Comparison of ENCODE assay signal across 7 mouse cellular contexts in the genomic region with DNA sequence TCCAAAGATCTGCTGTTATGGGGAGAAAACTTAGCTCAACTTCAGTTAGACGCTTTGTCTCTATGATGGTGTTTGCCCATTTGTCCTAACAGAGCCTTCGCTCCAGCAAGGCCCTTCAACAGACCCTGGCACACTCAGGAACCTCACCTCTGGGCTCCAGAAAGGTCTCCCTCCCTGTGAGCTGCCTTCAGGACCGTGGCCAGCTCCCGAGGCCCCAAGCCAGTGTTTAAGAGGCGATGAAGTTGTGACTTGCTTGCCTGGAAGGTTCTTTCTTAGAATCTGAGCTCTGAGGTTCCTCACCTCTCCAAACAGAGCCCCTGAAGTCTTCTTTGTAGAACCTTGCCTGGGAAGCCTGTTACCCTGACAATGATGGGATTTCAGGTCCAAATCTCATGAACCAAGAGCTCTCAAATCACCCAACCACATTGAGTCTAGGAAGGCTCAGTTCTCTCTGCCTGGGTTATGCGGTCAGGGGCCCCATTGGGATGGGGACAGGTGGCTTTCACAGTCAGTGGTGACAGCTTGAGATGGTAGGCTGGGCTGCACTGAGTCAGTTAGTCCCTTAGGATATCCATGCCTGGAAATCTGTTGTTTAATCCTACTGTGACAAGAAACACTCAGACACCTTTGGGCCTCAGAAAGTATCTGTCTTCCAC. TPM values are rescaled to one million over a fixed set of nuclear protein-coding genes. Genes with fewer than 3 reads are reported as not detected.
DNase-seq lines count a peak whose midpoint lies in the region; ATAC-seq and TF ChIP-seq lines count a peak whose summit lies in the region.

No protein-coding gene starts in this region.

- H3K4me2 ChIP-seq in forebrain, postnatal 0 days (ENCODE audit: low read depth): peak overlapping the region; percentile 73
- no peak overlapping the region for H3K4me2 ChIP-seq in myocyte (ENCODE audit: low read depth)

- no peak overlapping the region for H3K4me3 ChIP-seq in lung, adult 2 months (replicated peaks; ENCODE audit: extremely low read depth, low read depth, low read length)
- peak overlapping the region; percentile 73 for H3K4me3 ChIP-seq in forebrain, postnatal 0 days (ENCODE audit: low read depth, low read length)
- H3K4me3 ChIP-seq in myocyte: no peak overlapping the region

- no peak overlapping the region for H3ac ChIP-seq in myocyte (ENCODE audit: control insufficient read depth, insufficient read length)

- no peaks in the 10 kb centered on the region for H3K36me3 ChIP-seq in forebrain, postnatal 0 days (ENCODE audit: insufficient read depth)
- no peaks in the 10 kb centered on the region for H3K36me3 ChIP-seq in myocyte (ENCODE audit: control insufficient read depth, insufficient read depth)

- no peaks in the 10 kb centered on the region for H3K9me3 ChIP-seq in forebrain, postnatal 0 days (ENCODE audit: low read length)

- no peak for TF ChIP-seq CTCF in lung, adult 2 months (IDR thresholded peaks at IDR 0.05; ENCODE audit: insufficient read depth, low read length)
- TF ChIP-seq CTCF in forebrain, postnatal 0 days (IDR thresholded peaks at IDR 0.05; ENCODE audit: low read depth): no peak

- H3K9ac ChIP-seq in forebrain, postnatal 0 days: peak overlapping the region; percentile 86; the same call in 1 of the 2 replicates

- no peak for ATAC-seq in forebrain, postnatal 0 days
- no peak for ATAC-seq in megakaryocyte, adult 5-6 weeks (ENCODE audit: poor library complexity, severe bottlenecking)

- H3K79me2 ChIP-seq in myocyte (ENCODE audit: control insufficient read depth, insufficient read depth): no peaks in the 10 kb centered on the region

- no peak overlapping the region for H3K27ac ChIP-seq in forebrain, postnatal 0 days (ENCODE audit: low read depth, low read length)

- 48% methylated on average over 6 of the region's 6 CpGs for WGBS in lung, adult 2 months
- 42% methylated on average over 6 of the region's 6 CpGs for WGBS in forebrain, postnatal 0 days

- peak; percentile 39 for DNase-seq in lung, postnatal 10 days
- DNase-seq in lung, adult 2 months: no peak
- DNase-seq in c-Kit-positive CD71-negative TER-119-negative erythroid progenitor cells, embryonic 14.5 days (ENCODE audit: low read depth): peak; percentile 49
- no peak for DNase-seq in forebrain, postnatal 0 days
- no peak for DNase-seq in thymus, adult 18-20 months

- no peak for TF ChIP-seq POLR2A in lung, adult 2 months (IDR thresholded peaks at IDR 0.05; ENCODE audit: borderline replicate concordance, extremely low read depth, low read depth, low read length)
- no peak for TF ChIP-seq POLR2A in myocyte (IDR thresholded peaks at IDR 0.05; ENCODE audit: insufficient read length, low read depth)

- H3K4me1 ChIP-seq in lung, adult 2 months (ENCODE audit: control insufficient read depth, insufficient read depth, low read length): no peaks in the 10 kb centered on the region; the same call in 1 of the 2 replicates
- peaks cover 33% of the 10 kb centered on the region; the same call in 1 of the 2 replicates for H3K4me1 ChIP-seq in forebrain, postnatal 0 days (ENCODE audit: insufficient read depth)

- no peaks in the 10 kb centered on the region for H3K27me3 ChIP-seq in forebrain, postnatal 0 days (ENCODE audit: insufficient read depth, low read length)
- peaks cover 83% of the 10 kb centered on the region for H3K27me3 ChIP-seq in myocyte (ENCODE audit: control insufficient read depth, insufficient read depth, insufficient read length)

TF ChIP-seq in myocyte, 11 proteins besides CTCF, POLR2A, EP300 and RAD21:
- no peak for TF ChIP-seq MAX (IDR thresholded peaks at IDR 0.05; ENCODE audit: low read depth)
- TF ChIP-seq REST (IDR thresholded peaks at IDR 0.05; ENCODE audit: insufficient read depth, insufficient read length): peak; percentile 77
- TF ChIP-seq TCF3 (IDR thresholded peaks at IDR 0.05; ENCODE audit: insufficient read length, low read depth): no peak

RNA-seq across cellular contexts. Expression of a gene that starts 2.3 kb away (rescaled TPM):
- polyA plus RNA-seq in lung, adult 2 months (2012; rRNA removed): 33.7 TPM in 2 replicates
- 277 and 344 TPM in 2 replicates for total RNA-seq in forebrain, postnatal 0 days (2014; rRNA removed)
- polyA plus RNA-seq in forebrain, postnatal 0 days (2015; fragmentation: Nextera tagmentation; extraction: Ambion mirVana): 347 and 444 TPM in 2 replicates
- polyA plus RNA-seq in myocyte (2012; fragmentation: generic; extraction: Trizol): 57.5 TPM
- 101 and 108 TPM in 2 replicates for total RNA-seq in megakaryocyte, adult 5-6 weeks (2015)
- total RNA-seq in megakaryocyte, adult 5-6 weeks (2017): 66.1 and 67.4 TPM in 2 replicates

Comparison
In these comparisons a context has a peak if more than half of its experiments do, and no peak if none do; other contexts are left out.
1. DNase-seq: peak in lung, postnatal 10 days (single experiment) and c-Kit-positive CD71-negative TER-119-negative erythroid progenitor cells, embryonic 14.5 days (single experiment); none in lung, adult 2 months (single experiment), forebrain, postnatal 0 days (single experiment) and thymus, adult 18-20 months (0 of 2).